Mouse (Mus musculus): ENCODE measurements around the gene Nectin2. TPM values are rescaled to one million over a fixed set of nuclear protein-coding genes. Genes with fewer than 3 reads are reported as not detected.

Gene Nectin2
- polyA plus RNA-seq, 1 experiment from 2014 or later, result 112 TPM

GRCm38 (mm10) chr7:19779903-19780302 lies 29.6 kb upstream of the Nectin2 start:
- ATAC-seq (replicated peaks; ENCODE audit: low FRiP score, low read depth), result no peak
- no peak overlapping the region for H3K4me3 ChIP-seq (replicated peaks; ENCODE audit: low read depth, low read length)
- H3K9ac ChIP-seq (ENCODE audit: low read depth, low read length), result no peak overlapping the region
- H3K27me3 ChIP-seq (ENCODE audit: insufficient read depth, low read length), result no peaks in the 10 kb centered on the region
- H3K27ac ChIP-seq, result no peak overlapping the region
- H3K9me3 ChIP-seq (replicated peaks; ENCODE audit: low read length), result no peaks in the 10 kb centered on the region
- TF ChIP-seq CTCF (IDR thresholded peaks at IDR 0.05; ENCODE audit: low read depth), result peak; percentile 27; the same call in 1 of the 2 replicates
- no peaks in the 10 kb centered on the region for H3K4me1 ChIP-seq (replicated peaks; ENCODE audit: insufficient read depth, low read length)
- 77% methylated on average over 4 of the region's 4 CpGs for WGBS
- no peaks in the 10 kb centered on the region for H3K36me3 ChIP-seq (ENCODE audit: insufficient read depth, low read length)
- no peak overlapping the region for H3K4me2 ChIP-seq (ENCODE audit: low read length)
- no peak for DNase-seq (ENCODE audit: low spot score)

DNA sequence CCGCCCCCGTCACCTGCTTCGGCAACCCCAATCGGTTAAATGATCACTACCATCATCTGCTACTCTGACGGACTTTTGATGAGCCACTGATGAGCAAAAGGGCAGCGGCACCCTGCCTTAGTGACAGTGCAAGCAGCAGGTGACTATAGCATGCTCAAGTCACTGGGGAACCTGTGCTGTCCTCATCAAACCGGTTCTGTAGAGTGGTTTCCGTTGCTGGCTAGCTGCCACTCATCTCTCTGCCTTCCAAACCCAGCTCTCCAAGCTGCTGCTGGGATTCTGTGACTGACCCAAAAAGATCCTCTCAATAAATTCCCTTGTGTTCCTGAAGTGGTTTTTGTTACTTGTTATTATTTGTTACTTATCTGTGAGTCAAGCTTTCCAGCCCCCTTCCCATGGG lies 28.4 kb upstream of the Nectin2 start:
- Histone ChIP-seq H3K4me2 (ENCODE audit: low read length) (no peak overlapping the region), H3K36me3 (ENCODE audit: insufficient read depth, low read length) (no peaks in the 10 kb centered on the region), H3K4me1 (replicated peaks; ENCODE audit: insufficient read depth, low read length) (no peaks in the 10 kb centered on the region), H3K9me3 (replicated peaks; ENCODE audit: low read length) (no peaks in the 10 kb centered on the region), H3K4me3 (replicated peaks; ENCODE audit: low read depth, low read length) (no peak overlapping the region), H3K27me3 (ENCODE audit: insufficient read depth, low read length) (no peaks in the 10 kb centered on the region), H3K9ac (ENCODE audit: low read depth, low read length) (no peak overlapping the region), H3K27ac (no peak overlapping the region)
- WGBS, result 86% methylated on average over 8 of the region's 8 CpGs
- DNase-seq (ENCODE audit: low spot score) (no peak), ATAC-seq (replicated peaks; ENCODE audit: low FRiP score, low read depth) (no peak)
- TF ChIP-seq CTCF (IDR thresholded peaks at IDR 0.05; ENCODE audit: low read depth), result no peak

- no peak overlapping the region for H3K4me3 ChIP-seq (replicated peaks; ENCODE audit: low read depth, low read length)
- H3K4me1 ChIP-seq (replicated peaks; ENCODE audit: insufficient read depth, low read length), result no peaks in the 10 kb centered on the region
- no peak overlapping the region for H3K9ac ChIP-seq (ENCODE audit: low read depth, low read length)
- no peaks in the 10 kb centered on the region for H3K36me3 ChIP-seq (ENCODE audit: insufficient read depth, low read length)
- WGBS, result 90% methylated on average over 11 of the region's 11 CpGs
- DNase-seq (ENCODE audit: low spot score) (no peak), ATAC-seq (replicated peaks; ENCODE audit: low FRiP score, low read depth) (no peak)
- no peak overlapping the region for H3K4me2 ChIP-seq (ENCODE audit: low read length)
- no peak overlapping the region for H3K27ac ChIP-seq
- no peaks in the 10 kb centered on the region for H3K9me3 ChIP-seq (replicated peaks; ENCODE audit: low read length)
- no peak for TF ChIP-seq CTCF (IDR thresholded peaks at IDR 0.05; ENCODE audit: low read depth)
- H3K27me3 ChIP-seq (ENCODE audit: insufficient read depth, low read length), result no peaks in the 10 kb centered on the region
These were observed 26.9 kb upstream of the Nectin2 start for GRCm38 (mm10) chr7:19777049-19777723.

DNA sequence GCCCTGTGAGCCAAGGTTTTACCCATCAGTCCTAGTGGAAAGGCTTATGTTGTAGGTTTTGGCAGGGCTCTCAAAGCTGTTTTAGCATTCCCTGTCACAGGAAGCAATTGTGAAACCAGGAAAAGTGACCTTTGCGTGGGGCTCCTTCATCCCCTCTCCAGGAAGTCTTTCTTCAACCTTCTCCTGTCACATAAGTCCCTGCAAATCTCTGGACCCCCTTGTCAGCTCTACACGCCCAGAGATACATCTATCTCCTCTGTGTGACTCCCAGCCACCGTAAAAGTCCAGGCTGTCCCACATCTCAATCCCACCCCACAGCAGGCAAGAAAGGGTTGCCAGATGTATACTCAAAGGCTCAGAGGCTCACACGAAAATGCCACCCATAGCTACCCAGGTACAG lies 21.4 kb upstream of the Nectin2 start:
- ATAC-seq (replicated peaks; ENCODE audit: low FRiP score, low read depth) (no peak), DNase-seq (ENCODE audit: low spot score) (no peak)
- peak overlapping the region; percentile 75; the same call in 1 of the 2 replicates for H3K4me2 ChIP-seq (ENCODE audit: low read length)
- H3K36me3 ChIP-seq (ENCODE audit: insufficient read depth, low read length), result no peaks in the 10 kb centered on the region
- H3K27ac ChIP-seq, result peak overlapping the region; percentile 85
- no peak overlapping the region for H3K9ac ChIP-seq (ENCODE audit: low read depth, low read length)
- H3K4me3 ChIP-seq (replicated peaks; ENCODE audit: low read depth, low read length), result no peak overlapping the region
- 45% methylated on average over 4 of the region's 4 CpGs for WGBS
- no peaks in the 10 kb centered on the region for H3K9me3 ChIP-seq (replicated peaks; ENCODE audit: low read length)
- no peaks in the 10 kb centered on the region for H3K27me3 ChIP-seq (ENCODE audit: insufficient read depth, low read length)
- peaks cover 29% of the 10 kb centered on the region for H3K4me1 ChIP-seq (replicated peaks; ENCODE audit: insufficient read depth, low read length)
- no peak for TF ChIP-seq CTCF (IDR thresholded peaks at IDR 0.05; ENCODE audit: low read depth)

GRCm38 (mm10) chr7:19770984-19771391 lies 20.7 kb upstream of the Nectin2 start, which contains the start of gene Bcam:
Bcam (minus strand) TSS chr7:19771016.
- ATAC-seq (replicated peaks; ENCODE audit: low FRiP score, low read depth) (peak; percentile 87), DNase-seq (ENCODE audit: low spot score) (peak; percentile 89)
- Histone ChIP-seq H3K27me3 (ENCODE audit: insufficient read depth, low read length) (no peaks in the 10 kb centered on the region), H3K4me1 (replicated peaks; ENCODE audit: insufficient read depth, low read length) (peaks cover 29% of the 10 kb centered on the region), H3K9ac (ENCODE audit: low read depth, low read length) (peak within 1 kb of the TSS; percentile 82), H3K36me3 (ENCODE audit: insufficient read depth, low read length) (no peaks in the 10 kb centered on the region), H3K9me3 (replicated peaks; ENCODE audit: low read length) (no peaks in the 10 kb centered on the region), H3K27ac (peak within 1 kb of the TSS; percentile 85), H3K4me2 (ENCODE audit: low read length) (peak within 1 kb of the TSS; percentile 75), H3K4me3 (replicated peaks; ENCODE audit: low read depth, low read length) (peak within 1 kb of the TSS; percentile 60)
- TF ChIP-seq CTCF (IDR thresholded peaks at IDR 0.05; ENCODE audit: low read depth), result no peak
- 8% methylated on average over 9 of the region's 9 CpGs for WGBS

- 1% methylated on average over 25 of the region's 28 CpGs for WGBS
- peak overlapping the region; percentile 82 for H3K9ac ChIP-seq (ENCODE audit: low read depth, low read length)
- peak overlapping the region; percentile 85 for H3K27ac ChIP-seq
- H3K27me3 ChIP-seq (ENCODE audit: insufficient read depth, low read length), result no peaks in the 10 kb centered on the region
- H3K4me3 ChIP-seq (replicated peaks; ENCODE audit: low read depth, low read length), result peak overlapping the region; percentile 60
- H3K36me3 ChIP-seq (ENCODE audit: insufficient read depth, low read length), result peaks cover 4% of the 10 kb centered on the region; the same call in 1 of the 2 replicates
- H3K9me3 ChIP-seq (replicated peaks; ENCODE audit: low read length), result no peaks in the 10 kb centered on the region
- TF ChIP-seq CTCF (IDR thresholded peaks at IDR 0.05; ENCODE audit: low read depth), result no peak
- DNase-seq (ENCODE audit: low spot score) (peak; percentile 87), ATAC-seq (replicated peaks; ENCODE audit: low FRiP score, low read depth) (peak; percentile 61)
- peak overlapping the region; percentile 75 for H3K4me2 ChIP-seq (ENCODE audit: low read length)
- H3K4me1 ChIP-seq (replicated peaks; ENCODE audit: insufficient read depth, low read length), result peaks cover 29% of the 10 kb centered on the region
These were observed 20.1 kb upstream of the Nectin2 start for GRCm38 (mm10) chr7:19770375-19770754.
